Mouse (Mus musculus): ENCODE results near the gene Abcc10. TPM values are rescaled to one million over a fixed set of nuclear protein-coding genes. Genes with fewer than 3 reads are reported as not detected.

The Abcc10 gene
- 6.3 and 6.6 TPM in 2 replicates for polyA plus RNA-seq (2016; fragmentation: Nextera tagmentation; extraction: Ambion mirVana)

DNA sequence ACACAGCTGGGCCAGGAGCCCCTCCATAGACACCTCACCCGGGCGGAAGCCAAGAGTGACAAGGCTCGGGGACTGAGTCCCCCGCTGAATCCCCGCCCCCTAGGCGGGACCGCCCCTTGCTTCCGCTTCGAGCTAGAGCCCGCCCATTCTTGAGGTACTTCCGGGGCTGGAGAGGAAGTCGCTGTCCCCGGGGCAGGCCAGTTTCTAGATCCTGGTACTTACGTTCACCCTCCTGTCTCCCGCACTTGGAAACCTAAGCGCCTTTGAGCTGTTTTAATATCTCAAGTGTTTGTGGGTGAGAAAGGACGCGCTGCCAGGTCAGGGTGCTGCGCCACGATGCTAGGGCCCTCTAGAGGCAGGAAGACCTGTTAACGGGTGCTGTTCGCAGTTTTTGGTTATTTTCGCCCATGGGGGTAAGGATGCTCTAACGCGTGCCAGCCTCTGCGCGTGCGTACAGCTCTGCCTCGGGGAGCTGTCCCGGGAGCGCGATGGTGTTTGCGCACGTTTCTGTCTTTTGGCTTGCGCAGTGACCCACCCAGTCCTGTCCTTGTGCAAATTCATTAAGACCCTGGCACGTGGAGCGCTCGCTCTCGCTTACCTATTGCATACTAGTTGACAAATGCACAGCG, at the start of gene Abcc10:
TSS of gene Abcc10 (minus strand) at position 447 of the 629 bp plus-strand sequence.
- peak within 1 kb of the TSS; percentile 82 for H3K4me3 ChIP-seq
- DNase-seq (ENCODE audit: low spot score): peak; percentile 97
- H3K36me3 ChIP-seq (replicated peaks): peaks cover 14% of the 10 kb centered on the region
- no peaks in the 10 kb centered on the region for H3K27me3 ChIP-seq (replicated peaks; ENCODE audit: low read depth, poor library complexity, severe bottlenecking)
- H3K4me1 ChIP-seq: peaks cover 9% of the 10 kb centered on the region; the same call in 1 of the 2 replicates
- no peaks in the 10 kb centered on the region for H3K9me3 ChIP-seq
- WGBS: under 1% methylated on average over 40 of the region's 40 CpGs
- peak within 1 kb of the TSS; percentile 88 for H3K27ac ChIP-seq (replicated peaks)

DNA sequence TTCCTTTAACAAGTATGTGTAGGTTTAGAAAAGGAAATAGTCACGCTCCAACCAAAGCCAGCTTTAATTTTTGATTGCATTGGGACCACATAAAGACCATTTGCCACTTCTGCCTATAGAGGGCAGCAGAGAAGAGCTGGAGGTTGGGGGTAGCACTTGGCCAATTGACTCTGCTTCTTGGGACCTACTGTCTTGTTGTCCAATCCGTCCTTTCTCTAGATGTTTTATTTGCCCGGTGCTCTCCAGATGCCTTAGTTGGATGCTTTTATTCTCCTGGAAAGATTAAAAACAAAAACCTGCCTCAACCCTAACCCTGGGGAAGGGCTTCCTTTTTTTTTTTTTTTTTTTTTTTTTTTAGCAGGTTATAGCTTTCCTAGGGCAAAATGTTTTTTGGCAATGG, 43.6 kb upstream of the Abcc10 start:
- peaks cover 5% of the 10 kb centered on the region; the same call in 1 of the 2 replicates for H3K9me3 ChIP-seq
- no peaks in the 10 kb centered on the region for H3K27me3 ChIP-seq (replicated peaks; ENCODE audit: low read depth, poor library complexity, severe bottlenecking)
- 71% methylated on average over 3 of the region's 3 CpGs for WGBS
- no peaks in the 10 kb centered on the region for H3K4me1 ChIP-seq
- no peak overlapping the region for H3K27ac ChIP-seq (replicated peaks)
- H3K4me3 ChIP-seq: no peak overlapping the region
- no peaks in the 10 kb centered on the region for H3K36me3 ChIP-seq (replicated peaks)
- no peak for DNase-seq (ENCODE audit: low spot score)

DNA sequence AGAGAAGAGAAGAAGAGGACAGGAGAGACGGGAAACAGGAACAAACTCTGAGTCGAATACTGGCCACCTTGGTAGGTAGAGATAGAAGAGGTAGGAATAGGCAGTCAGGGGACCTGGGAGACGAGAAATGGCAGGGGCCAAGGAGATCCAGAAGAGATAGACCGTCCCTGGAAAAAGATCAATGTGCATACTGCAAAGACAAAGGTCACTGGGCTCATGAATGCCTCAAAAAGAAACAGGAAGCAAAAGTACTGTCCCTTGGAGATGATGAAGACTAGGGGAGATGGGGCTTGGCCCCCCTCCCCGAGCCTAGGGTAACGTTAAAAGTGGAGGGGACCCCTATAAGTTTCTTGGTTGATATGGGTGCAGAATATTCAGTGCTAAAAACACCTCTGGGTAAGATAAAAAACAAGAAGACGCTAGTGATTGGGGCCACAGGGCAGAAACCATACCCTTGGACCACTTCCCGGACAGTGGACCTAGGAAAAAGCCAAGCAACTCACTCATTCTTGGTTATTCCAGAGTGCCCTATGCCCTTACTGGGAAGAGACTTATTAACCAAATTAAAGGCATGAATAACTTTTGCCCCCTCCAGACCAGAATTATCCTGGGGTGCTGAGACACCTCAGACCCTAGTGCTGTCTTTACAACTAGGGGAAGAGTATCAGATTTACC, 23.0 kb upstream of the Abcc10 start:
- DNase-seq (ENCODE audit: low spot score): no peak
- 85% methylated on average over 8 of the region's 8 CpGs for WGBS
- Histone ChIP-seq H3K27me3 (replicated peaks; ENCODE audit: low read depth, poor library complexity, severe bottlenecking) (no peaks in the 10 kb centered on the region), H3K4me1 (no peaks in the 10 kb centered on the region), H3K27ac (replicated peaks) (no peak overlapping the region), H3K9me3 (peaks cover 34% of the 10 kb centered on the region), H3K4me3 (no peak overlapping the region), H3K36me3 (replicated peaks) (no peaks in the 10 kb centered on the region)

DNA sequence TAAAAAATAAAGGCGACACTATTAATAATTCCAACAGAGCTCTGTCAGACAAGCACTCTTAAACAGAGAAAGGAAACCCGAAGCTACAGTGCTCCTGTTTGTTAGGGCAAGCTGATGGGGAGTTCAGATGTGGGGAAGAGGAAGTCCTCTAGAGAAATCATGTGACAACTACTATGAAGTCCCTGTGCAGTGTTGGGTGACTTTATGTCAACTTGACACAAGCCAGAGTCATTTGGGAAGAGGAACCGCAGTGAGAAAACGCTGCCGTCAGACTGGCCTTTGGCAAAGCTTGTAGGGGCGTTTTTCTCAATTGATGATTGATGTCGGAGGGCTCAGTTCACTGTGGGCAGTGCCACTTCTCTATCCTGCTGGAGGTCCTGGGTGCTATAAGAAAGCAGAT, 13.1 kb upstream of the Abcc10 start:
- H3K36me3 ChIP-seq (replicated peaks): no peaks in the 10 kb centered on the region; the same call in 1 of the 2 replicates
- no peaks in the 10 kb centered on the region for H3K27me3 ChIP-seq (replicated peaks; ENCODE audit: low read depth, poor library complexity, severe bottlenecking)
- no peak overlapping the region for H3K4me3 ChIP-seq
- H3K9me3 ChIP-seq: peaks cover 16% of the 10 kb centered on the region
- H3K27ac ChIP-seq (replicated peaks): no peak overlapping the region
- WGBS: 85% methylated on average over 7 of the region's 7 CpGs
- no peak for DNase-seq (ENCODE audit: low spot score)
- no peaks in the 10 kb centered on the region for H3K4me1 ChIP-seq

DNA sequence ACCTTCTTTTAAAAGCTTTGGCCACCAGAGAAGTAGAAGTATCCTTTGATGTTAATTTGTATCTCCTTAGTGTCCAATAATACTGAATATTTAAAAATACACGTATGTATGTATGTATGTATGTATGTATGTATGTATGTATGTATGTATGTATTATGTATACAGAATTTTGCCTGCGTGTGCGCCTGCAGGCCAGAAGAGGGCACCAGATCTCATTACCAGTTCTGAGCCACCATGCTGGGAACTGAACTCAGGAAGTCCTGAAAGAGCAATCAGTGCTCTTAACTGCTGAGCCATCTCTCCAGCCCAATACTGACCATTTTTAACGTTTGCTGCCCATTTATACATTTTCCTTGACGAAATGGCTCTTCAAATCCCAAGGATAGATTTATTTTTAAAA, 8.3 kb upstream of the Abcc10 start:
- no peak for DNase-seq (ENCODE audit: low spot score)
- Histone ChIP-seq H3K27me3 (replicated peaks; ENCODE audit: low read depth, poor library complexity, severe bottlenecking) (no peaks in the 10 kb centered on the region), H3K9me3 (no peaks in the 10 kb centered on the region), H3K4me3 (no peak overlapping the region), H3K36me3 (replicated peaks) (no peaks in the 10 kb centered on the region), H3K4me1 (no peaks in the 10 kb centered on the region), H3K27ac (replicated peaks) (no peak overlapping the region)
- 20% methylated on average over 5 of the region's 5 CpGs for WGBS

DNA sequence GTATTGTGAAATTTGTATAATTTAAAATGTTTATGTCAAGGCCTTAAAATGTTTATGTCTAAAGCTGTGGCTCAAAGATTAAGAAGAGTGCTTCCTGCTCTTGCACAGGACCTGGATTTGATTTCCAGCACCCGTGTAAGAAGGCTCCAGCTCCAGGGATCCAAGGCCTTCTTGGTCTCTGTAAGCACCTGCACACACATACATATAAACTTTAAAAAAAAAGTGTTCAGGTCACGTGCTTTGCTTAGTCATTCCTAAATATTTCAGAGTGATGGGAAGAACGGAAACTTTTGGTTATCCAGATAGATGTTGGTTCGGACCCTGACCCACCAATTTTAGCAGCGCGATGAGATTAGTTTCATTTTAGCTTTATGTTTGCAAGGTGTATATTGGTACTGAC, 571 bp upstream of the Abcc10 start:
- no peak for DNase-seq (ENCODE audit: low spot score)
- WGBS: 72% methylated on average over 6 of the region's 6 CpGs
- H3K9me3 ChIP-seq: no peaks in the 10 kb centered on the region
- H3K4me1 ChIP-seq: peaks cover 9% of the 10 kb centered on the region; the same call in 1 of the 2 replicates
- H3K27ac ChIP-seq (replicated peaks): peak overlapping the region; percentile 88
- H3K27me3 ChIP-seq (replicated peaks; ENCODE audit: low read depth, poor library complexity, severe bottlenecking): no peaks in the 10 kb centered on the region
- peak overlapping the region; percentile 82 for H3K4me3 ChIP-seq
- peaks cover 7% of the 10 kb centered on the region for H3K36me3 ChIP-seq (replicated peaks)

DNA sequence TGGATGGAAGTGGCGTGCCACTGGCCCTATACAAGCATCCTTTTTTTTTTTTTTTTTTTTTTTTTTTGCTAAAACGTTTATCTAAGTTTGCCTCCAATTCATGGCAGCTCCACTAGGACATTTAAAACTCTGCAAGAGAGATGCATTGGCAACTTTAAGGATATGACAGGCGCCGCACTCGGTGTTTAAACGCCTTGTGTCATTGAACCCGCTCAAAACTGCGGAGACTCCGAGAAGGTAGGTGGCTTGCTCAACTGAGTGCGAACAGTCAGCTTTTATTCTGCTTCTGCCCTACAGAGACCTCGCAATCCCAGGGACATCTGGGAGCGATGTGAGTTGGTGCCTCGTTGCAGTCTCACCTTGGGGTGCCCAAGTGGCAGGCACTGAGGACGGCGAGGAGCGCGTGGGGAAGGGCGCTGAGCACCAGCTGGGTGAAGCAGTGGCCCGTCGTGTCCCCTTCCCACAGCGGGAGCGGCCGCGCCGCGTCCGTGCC, 693 bp downstream of the Abcc10 start:
- Histone ChIP-seq H3K27ac (replicated peaks) (peak overlapping the region; percentile 88), H3K27me3 (replicated peaks; ENCODE audit: low read depth, poor library complexity, severe bottlenecking) (no peaks in the 10 kb centered on the region), H3K36me3 (replicated peaks) (peaks cover 19% of the 10 kb centered on the region), H3K9me3 (no peaks in the 10 kb centered on the region), H3K4me1 (peaks cover 9% of the 10 kb centered on the region; the same call in 1 of the 2 replicates), H3K4me3 (peak overlapping the region; percentile 82)
- 5% methylated on average over 27 of the region's 27 CpGs for WGBS
- no peak for DNase-seq (ENCODE audit: low spot score)

DNA sequence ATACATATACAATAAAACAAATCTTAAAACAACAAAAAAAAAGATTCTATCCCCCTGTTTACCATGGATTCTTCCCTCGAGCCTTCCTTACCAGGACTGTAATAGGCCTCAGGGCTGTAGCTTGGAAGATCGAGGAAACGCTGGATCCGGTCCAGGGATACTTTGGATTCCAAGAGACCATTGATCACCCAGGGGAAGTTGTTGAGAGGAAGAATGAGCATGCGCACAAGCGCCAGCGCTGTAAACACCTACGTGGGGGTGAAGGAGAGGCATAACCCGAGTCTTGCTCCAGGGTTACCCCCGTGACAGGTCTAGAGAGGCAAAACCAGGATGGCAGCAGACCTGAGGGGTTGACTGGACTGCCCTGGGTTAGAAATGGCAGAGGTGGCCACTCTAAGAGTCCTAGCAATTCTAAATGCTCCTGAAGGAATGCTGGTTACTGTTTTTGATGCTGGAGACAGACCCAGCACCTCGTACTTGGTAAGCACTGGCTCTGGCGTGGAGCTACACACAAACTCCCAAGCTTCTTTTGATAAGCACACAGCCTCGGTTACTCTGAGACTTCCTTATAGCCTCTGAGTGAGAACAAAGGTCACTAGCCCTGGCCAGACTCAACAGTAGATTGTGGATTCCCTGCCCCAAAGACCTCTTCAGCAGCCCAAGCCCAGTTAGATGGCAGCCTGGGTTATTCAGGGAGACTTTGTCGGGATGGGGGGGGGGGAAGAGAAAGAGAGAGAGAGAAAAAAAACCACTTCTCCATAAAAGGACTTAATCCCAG, 5.9 kb downstream of the Abcc10 start:
- no peaks in the 10 kb centered on the region for H3K27me3 ChIP-seq (replicated peaks; ENCODE audit: low read depth, poor library complexity, severe bottlenecking)
- no peak overlapping the region for H3K4me3 ChIP-seq
- no peak overlapping the region for H3K27ac ChIP-seq (replicated peaks)
- peaks cover 5% of the 10 kb centered on the region; the same call in 1 of the 2 replicates for H3K4me1 ChIP-seq
- H3K36me3 ChIP-seq (replicated peaks): peaks cover 41% of the 10 kb centered on the region
- DNase-seq (ENCODE audit: low spot score): no peak
- WGBS: 91% methylated on average over 14 of the region's 14 CpGs
- H3K9me3 ChIP-seq: 0 out of 2 replicates have a peak, but pooled peaks cover 3% of the 10 kb centered on the region

DNA sequence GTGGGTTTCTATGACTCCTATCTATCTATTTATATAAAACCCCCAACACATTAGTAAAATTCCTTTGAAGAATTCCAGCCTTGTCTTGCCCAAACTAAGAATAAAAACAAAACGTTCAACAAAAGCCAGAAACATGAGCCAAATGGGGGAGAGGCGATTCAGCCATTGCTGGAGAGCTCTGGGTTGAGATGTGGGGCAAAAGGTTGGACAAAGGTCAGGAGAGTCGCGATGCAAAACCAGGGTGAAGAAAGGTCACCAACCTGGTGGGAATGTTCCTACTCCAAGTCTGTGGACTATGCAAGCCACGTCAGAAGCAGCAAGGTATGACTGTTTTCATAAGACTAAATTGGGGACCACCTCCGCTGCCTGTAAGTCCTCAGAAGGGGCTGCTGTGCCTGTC, 7.7 kb downstream of the Abcc10 start:
- no peak for DNase-seq (ENCODE audit: low spot score)
- Histone ChIP-seq H3K4me1 (no peaks in the 10 kb centered on the region), H3K9me3 (0 out of 2 replicates have a peak, but pooled peaks cover 3% of the 10 kb centered on the region), H3K4me3 (no peak overlapping the region), H3K27me3 (replicated peaks; ENCODE audit: low read depth, poor library complexity, severe bottlenecking) (no peaks in the 10 kb centered on the region), H3K27ac (replicated peaks) (no peak overlapping the region), H3K36me3 (replicated peaks) (peaks cover 41% of the 10 kb centered on the region)
- 74% methylated on average over 6 of the region's 6 CpGs for WGBS

DNA sequence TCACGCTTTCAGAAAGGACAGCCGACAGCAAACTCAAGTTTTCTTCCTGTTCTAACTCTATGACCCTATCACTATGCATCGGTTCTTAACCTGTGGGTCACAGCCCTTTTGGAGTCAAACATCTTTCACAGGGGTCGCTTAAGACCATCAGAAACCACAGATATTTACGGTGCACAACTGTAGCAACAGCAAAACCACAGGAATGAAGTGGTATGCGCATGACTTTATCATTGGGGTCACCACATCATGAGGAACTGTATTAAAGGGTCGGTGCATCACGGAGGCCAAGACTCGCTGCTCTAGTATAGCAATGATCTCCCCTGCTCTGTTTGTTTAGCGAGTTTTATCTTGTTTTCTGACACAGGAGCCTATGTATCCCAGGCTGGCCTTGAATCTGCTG, 12.3 kb downstream of the Abcc10 start:
- no peak overlapping the region for H3K27ac ChIP-seq (replicated peaks)
- peaks cover 7% of the 10 kb centered on the region for H3K36me3 ChIP-seq (replicated peaks)
- no peaks in the 10 kb centered on the region for H3K9me3 ChIP-seq
- no peaks in the 10 kb centered on the region for H3K27me3 ChIP-seq (replicated peaks; ENCODE audit: low read depth, poor library complexity, severe bottlenecking)
- H3K4me1 ChIP-seq: no peaks in the 10 kb centered on the region
- 89% methylated on average over 10 of the region's 10 CpGs for whole genome bisulfite sequencing
- DNase-seq (ENCODE audit: low spot score): no peak
- no peak overlapping the region for H3K4me3 ChIP-seq

DNA sequence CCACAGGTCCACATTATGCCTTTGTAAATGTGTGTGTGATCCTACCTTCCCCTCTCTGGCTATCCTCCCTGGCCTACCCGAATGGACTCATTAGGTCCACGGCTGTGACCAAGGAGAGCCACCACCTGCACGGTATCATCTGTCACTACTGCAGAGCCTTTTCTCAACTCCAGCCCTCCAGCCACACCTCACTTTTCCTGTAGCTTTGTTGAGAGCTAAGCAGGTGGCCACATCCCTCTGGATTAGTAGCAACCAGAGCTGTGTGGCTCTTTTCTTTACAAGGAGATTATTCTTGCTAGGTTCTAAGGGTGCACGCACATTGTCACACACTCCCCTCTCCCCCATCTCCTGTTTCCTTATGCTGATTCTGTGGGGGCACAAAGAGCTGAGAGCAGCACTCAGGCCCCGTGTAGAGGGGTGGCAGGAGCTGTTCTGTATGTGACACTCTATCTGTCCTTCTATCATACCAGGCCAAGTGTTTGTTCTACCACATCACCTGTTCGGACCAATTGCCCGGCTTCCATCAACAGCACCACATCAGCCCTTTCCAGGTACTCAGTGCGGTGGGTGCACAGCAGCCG, 14.9 kb downstream of the Abcc10 start:
- no peaks in the 10 kb centered on the region for H3K27me3 ChIP-seq (replicated peaks; ENCODE audit: low read depth, poor library complexity, severe bottlenecking)

DNA sequence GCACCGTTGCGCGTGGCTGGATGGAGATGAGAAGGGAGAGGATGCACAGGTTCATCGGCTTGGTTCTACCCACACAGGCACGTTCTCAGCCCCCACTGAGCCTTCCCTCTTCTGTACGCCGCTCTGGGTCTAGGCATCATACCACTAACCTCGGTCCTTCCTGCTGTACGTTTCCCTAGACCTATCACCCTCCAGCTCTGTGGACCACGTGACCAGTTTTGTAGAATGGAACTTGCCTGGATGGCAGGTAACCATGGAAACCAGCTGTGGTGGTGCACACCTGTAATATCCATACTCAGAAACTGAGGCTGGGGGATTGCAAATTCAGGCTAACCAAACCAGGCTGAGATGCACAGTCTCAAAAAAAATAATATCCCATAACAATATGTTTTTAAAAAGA, 17.6 kb downstream of the Abcc10 start:
- WGBS: 87% methylated on average over 10 of the region's 10 CpGs
- Histone ChIP-seq H3K9me3 (no peaks in the 10 kb centered on the region), H3K27ac (replicated peaks) (no peak overlapping the region), H3K36me3 (replicated peaks) (0 out of 2 replicates have a peak, but pooled peaks cover 4% of the 10 kb centered on the region), H3K4me1 (peaks cover 4% of the 10 kb centered on the region; the same call in 1 of the 2 replicates), H3K27me3 (replicated peaks; ENCODE audit: low read depth, poor library complexity, severe bottlenecking) (no peaks in the 10 kb centered on the region), H3K4me3 (no peak overlapping the region)
- no peak for DNase-seq (ENCODE audit: low spot score)

More for the DNA sequence above, 14.9 kb downstream of the Abcc10 start:
- Histone ChIP-seq H3K27ac (replicated peaks) (no peak overlapping the region), H3K36me3 (replicated peaks) (no peaks in the 10 kb centered on the region), H3K4me3 (no peak overlapping the region), H3K4me1 (peaks cover 4% of the 10 kb centered on the region; the same call in 1 of the 2 replicates), H3K9me3 (no peaks in the 10 kb centered on the region)
- DNase-seq (ENCODE audit: low spot score): no peak
- WGBS: 91% methylated on average over 9 of the region's 9 CpGs
